Mouse (Mus musculus): ENCODE measurements around the gene Col16a1.

Col16a1 gene

DNA sequence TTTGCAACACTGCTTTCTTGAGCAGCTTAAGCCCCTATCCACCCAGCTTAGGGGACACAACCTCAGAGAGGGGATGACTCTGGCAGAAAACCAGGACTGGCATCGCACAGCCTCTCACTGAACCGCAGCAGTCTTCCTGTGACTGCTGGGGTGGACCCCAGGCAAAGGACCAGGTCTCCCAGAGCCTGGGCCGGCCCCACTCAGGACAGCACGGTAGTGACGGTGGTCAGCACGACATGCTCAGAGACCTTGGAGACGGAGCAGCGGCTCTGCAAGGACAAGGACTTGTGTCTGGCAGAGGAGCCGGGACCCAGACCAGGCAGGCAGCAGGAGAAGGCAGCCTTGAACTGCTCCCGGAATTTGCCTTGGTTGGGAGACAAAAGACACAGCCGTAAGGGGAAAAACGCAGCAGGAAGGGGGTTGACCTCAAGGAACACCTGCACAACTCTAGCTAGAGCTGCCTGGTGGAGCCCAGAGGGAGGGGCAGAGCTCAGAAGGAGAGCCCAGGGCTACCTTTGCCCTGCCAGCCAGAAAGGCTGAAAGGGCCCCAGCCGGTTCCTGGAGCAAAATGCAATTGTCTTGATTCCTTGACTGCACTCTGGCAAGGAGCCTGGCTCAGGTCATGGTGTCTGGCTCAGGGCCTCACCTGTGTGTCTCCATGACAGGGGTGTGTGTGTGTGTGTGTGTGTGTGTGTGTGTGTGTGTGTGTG, 83.2 kb downstream of the Col16a1 start:
- DNase-seq (ENCODE audit: low spot score): no peak

- DNase-seq (ENCODE audit: low spot score): no peak
Observed at GRCm38 (mm10) chr4:130131448-130132105, 83.9 kb downstream of the Col16a1 start.

DNA sequence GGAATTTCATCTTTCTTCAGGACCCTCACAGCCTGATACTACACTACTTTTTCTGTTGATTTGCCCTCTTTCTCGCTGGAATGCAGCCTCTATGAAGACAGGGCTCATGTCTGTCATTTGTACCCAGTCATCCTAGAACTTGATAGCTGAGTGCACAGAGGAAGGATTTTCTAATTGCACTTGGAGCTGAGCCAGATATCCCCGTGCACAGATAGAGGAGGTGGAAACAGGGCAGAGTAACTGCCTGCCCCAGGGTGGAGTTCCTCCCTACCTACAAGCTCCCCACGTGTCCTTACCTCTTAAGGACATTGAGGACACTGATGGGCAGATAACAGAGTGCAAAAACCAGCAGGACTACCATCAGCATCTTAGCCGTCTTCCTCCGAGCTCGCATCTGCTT, 85.8 kb downstream of the Col16a1 start:
- DNase-seq (ENCODE audit: low spot score): no peak

- DNase-seq (ENCODE audit: low spot score): peak; percentile 22
Observed at GRCm38 (mm10) chr4:130138441-130139213, 91.0 kb downstream of the Col16a1 start.

DNA sequence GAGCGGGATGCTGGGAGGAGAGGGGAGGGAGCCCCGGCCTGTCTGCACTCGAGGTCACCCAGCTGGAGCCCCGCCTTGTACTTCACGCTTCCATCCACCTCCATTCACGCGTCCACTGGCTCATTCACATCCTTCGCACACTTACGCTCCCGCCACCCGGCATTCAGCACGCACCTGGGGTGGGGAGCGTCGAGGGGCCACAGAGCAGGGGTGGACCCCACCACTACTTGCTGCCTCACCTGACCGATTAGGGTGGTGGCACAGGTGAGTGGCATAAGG, 91.5 kb downstream of the Col16a1 start, which contains the start of gene Hcrtr1:
Gene Hcrtr1, minus strand, starts transcription at position 146 of the 279 bp plus-strand sequence.
- DNase-seq (ENCODE audit: low spot score): no peak

- peak; percentile 43 for DNase-seq (ENCODE audit: low spot score)
Observed at GRCm38 (mm10) chr4:130140992-130141402, 93.4 kb downstream of the Col16a1 start.

DNA sequence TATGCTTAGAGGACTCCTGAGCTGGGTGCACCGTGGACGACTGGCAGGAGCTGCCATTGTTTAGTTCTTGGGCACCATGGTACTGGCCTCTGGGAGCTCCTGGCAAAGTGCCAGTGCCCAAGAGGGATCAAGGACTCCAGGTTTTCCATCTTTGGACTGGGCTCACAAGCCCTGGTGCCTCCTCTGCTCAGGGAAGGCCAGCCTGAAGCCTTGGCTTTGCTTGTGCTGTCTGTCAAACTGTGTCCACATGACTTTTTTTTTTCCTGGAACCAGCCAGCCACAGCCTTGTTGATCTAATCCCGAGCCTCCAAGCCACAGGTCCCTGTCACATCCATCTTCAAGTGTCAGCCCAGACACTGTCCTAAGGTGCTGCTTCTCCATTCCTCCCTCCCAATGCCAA, 94.1 kb downstream of the Col16a1 start:
- no peak for DNase-seq (ENCODE audit: low spot score)

- DNase-seq (ENCODE audit: low spot score): no peak
Observed at GRCm38 (mm10) chr4:130148405-130148804, 100.8 kb downstream of the Col16a1 start.
